Mouse (Mus musculus) lung, embryonic 16.5 days (tissue): ENCODE measurements around the gene Cldn7. TPM values are rescaled to one million over a fixed set of nuclear protein-coding genes. Genes with fewer than 3 reads are reported as not detected.

Experiments used
- ATAC-seq: fragments of 200-750 bp; cut with Nextera tagmentation; 2 replicates; pipeline ENCODE4 v1.8.0; 2017; ENCODE audit warnings: low read depth, mild to moderate bottlenecking, moderate library complexity
- H3K27ac ChIP-seq: fragments of 300-500 bp; sonication (generic); 2 replicates; pipeline ENCODE4 v1.5.1; 2014; ENCODE audit warnings: mild to moderate bottlenecking, control low read depth, low read length
- H3K27me3 ChIP-seq: fragments of 300-500 bp; sonication (generic); 2 replicates; pipeline ENCODE4 v1.6.1; 2014; ENCODE audit warnings: low read depth, low read length, mixed read lengths; ENCODE audit not compliant: control insufficient read depth, insufficient read depth
- H3K36me3 ChIP-seq: fragments of 300-500 bp; sonication (generic); 2 replicates; pipeline ENCODE4 v1.6.1; 2014; ENCODE audit warnings: low read length; ENCODE audit not compliant: control insufficient read depth, insufficient read depth
- H3K4me1 ChIP-seq: fragments of 300-500 bp; sonication (generic); replicated peaks from 2 replicates; pipeline ENCODE4 v1.6.1; 2014; ENCODE audit warnings: low read length, mixed read lengths; ENCODE audit not compliant: control insufficient read depth, insufficient read depth
- H3K4me2 ChIP-seq: fragments of 300-500 bp; sonication (generic); 2 replicates; pipeline ENCODE4 v1.6.1; 2014; ENCODE audit warnings: low read depth, low read length, control low read depth
- H3K4me3 ChIP-seq: fragments of 300-500 bp; sonication (generic); 2 replicates; pipeline ENCODE4 v1.5.1; 2014; ENCODE audit warnings: mild to moderate bottlenecking, low read length, control low read depth
- H3K9ac ChIP-seq: fragments of 300-500 bp; sonication (generic); 2 replicates; pipeline ENCODE4 v1.6.1; 2014; ENCODE audit warnings: low read length, control low read depth
- H3K9me3 ChIP-seq: fragments of 300-500 bp; sonication (generic); 2 replicates; pipeline ENCODE4 v1.6.1; 2016; ENCODE audit warnings: low read length; ENCODE audit not compliant: control insufficient read depth
- WGBS: fragments of 180-500 bp; shearing (Covaris S2); extraction: QIAGEN DNeasy Blood & Tissue Kit; methylation state at CpG from one replicate; pipeline ENCODE4 v1.1.7; 2014; 5-methylcytosine and 5-hydroxymethylcytosine counted together
- polyA plus RNA-seq: library from polyadenylated mRNA; unstranded; fragments of >200 nt; fragmentation: Nextera tagmentation; extraction: Ambion mirVana; gene quantifications from 2 replicates; pipeline ENCODE4 v1.2.1, GENCODE M21; 2015

Gene Cldn7
- polyA plus RNA-seq, 1 experiment from 2014 or later = 172 TPM

DNA sequence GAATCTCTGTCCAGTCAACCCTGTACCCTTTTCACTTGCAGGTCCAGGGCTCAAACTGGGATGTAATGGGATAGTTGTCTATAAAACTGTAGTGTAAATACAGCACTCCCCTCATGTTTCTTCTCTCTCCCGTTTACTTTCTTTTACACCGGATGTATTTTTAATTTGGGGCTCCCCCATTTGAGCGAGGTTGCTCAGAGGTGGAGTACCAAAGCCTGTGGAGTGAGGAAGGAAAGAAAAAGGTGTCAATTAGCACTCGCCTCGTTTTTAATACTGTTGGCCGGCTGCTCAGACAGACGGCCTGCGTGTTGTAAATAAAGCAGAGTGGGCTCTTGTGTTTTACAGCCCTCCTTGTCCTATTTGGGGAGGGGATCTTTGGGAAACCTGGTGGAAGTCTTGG lies 35.1 kb downstream of the Cldn7 start:
- 78% methylated on average over 8 of the region's 8 CpGs for WGBS
- Histone ChIP-seq H3K4me2 (no peak overlapping the region), H3K4me3 (no peak overlapping the region), H3K9ac (no peak overlapping the region), H3K27me3 (no peaks in the 10 kb centered on the region), H3K36me3 (peaks cover 23% of the 10 kb centered on the region), H3K27ac (peak overlapping the region; percentile 51), H3K4me1 (peaks cover 28% of the 10 kb centered on the region), H3K9me3 (no peaks in the 10 kb centered on the region)
- no peak for ATAC-seq

DNA sequence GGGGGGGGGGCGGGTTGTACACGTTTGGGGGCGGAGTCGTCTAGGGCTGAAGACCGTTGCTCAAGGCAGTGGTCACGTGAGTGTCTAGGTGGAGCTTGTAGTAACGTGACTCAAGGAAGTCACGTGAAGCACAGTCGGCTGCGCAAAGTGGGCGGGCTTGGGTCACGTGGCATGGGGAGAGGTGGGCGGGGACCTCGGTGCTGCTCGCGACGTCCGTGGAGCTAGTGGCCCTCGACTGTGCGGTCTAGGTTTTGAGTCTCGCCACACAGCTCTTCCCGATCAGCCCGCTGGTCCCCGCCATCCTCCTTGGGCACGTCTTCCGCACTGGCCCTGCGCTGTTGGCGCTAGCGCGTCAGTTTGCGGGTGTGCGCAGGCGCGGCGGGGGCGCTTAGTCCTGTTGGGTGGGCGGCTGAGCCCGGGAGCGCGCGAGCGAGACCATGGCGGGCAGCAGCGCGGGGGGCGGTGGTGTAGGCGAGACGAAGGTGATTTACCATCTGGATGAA lies 35.9 kb downstream of the Cldn7 start, which contains the start of gene Dvl2:
Dvl2 (plus strand) TSS at position 200 of the 503 bp plus-strand sequence.
- peaks cover 28% of the 10 kb centered on the region for H3K4me1 ChIP-seq
- H3K27me3 ChIP-seq = no peaks in the 10 kb centered on the region
- peak within 1 kb of the TSS; percentile 94 for H3K27ac ChIP-seq
- H3K9me3 ChIP-seq = no peaks in the 10 kb centered on the region
- peak within 1 kb of the TSS; percentile 77 for H3K4me3 ChIP-seq
- peak; percentile 60 for ATAC-seq
- H3K36me3 ChIP-seq = peaks cover 23% of the 10 kb centered on the region
- WGBS = under 1% methylated on average over 47 of the region's 48 CpGs
- peak within 1 kb of the TSS; percentile 61 for H3K4me2 ChIP-seq
- H3K9ac ChIP-seq = peak within 1 kb of the TSS; percentile 84

DNA sequence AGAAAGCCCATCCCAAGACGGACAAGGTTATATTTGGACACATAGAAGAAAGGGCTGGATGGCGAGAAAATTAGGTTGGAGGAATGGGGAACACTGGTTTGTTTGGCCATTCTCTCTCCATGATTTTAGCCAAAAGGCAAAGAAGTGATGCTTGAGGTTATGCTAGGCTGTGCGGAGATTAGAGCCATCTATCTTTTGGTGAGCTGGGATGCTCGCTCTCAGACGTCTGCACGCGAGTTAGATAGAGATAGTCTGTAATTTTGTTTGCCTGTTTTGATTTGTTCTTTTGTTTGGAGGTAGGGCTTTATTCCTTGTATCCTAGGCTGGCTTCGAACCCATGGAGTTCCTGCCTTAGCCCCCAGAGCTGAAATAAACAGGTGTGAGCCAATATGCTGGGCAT lies 36.6 kb downstream of the Cldn7 start:
- no peaks in the 10 kb centered on the region for H3K27me3 ChIP-seq
- no peaks in the 10 kb centered on the region for H3K9me3 ChIP-seq
- ATAC-seq = no peak
- peak overlapping the region; percentile 77 for H3K4me3 ChIP-seq
- 4% methylated on average over 8 of the region's 8 CpGs for WGBS
- peaks cover 29% of the 10 kb centered on the region for H3K36me3 ChIP-seq
- H3K4me2 ChIP-seq = peak overlapping the region; percentile 61
- H3K9ac ChIP-seq = peak overlapping the region; percentile 84
- H3K4me1 ChIP-seq = peaks cover 28% of the 10 kb centered on the region
- peak overlapping the region; percentile 94 for H3K27ac ChIP-seq

DNA sequence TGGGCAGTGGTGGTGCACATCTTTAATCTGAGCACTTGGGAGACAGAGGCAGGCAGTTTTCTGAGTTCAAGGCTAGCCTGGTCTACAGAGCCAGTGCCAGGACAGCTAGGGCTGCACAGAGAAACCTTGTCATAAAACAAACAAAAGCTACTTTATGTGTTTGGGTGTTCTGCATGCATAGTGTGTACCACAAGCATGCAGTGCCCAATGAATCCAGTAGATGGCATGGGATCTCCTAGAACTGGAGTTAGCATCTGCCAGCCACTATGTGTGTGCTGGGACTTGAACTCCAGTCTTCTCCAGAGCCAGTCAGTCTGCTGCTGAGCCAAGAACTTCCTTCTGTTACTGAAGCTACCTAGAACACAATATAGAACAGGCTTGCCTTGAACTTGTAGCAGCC lies 37.3 kb downstream of the Cldn7 start:
- ATAC-seq = no peak
- Histone ChIP-seq H3K4me1 (peaks cover 28% of the 10 kb centered on the region), H3K4me3 (peak overlapping the region; percentile 77), H3K9ac (peak overlapping the region; percentile 84; the same call in 1 of the 2 replicates), H3K36me3 (peaks cover 35% of the 10 kb centered on the region), H3K27me3 (no peaks in the 10 kb centered on the region), H3K27ac (no peak overlapping the region), H3K4me2 (peak overlapping the region; percentile 61), H3K9me3 (no peaks in the 10 kb centered on the region)

DNA sequence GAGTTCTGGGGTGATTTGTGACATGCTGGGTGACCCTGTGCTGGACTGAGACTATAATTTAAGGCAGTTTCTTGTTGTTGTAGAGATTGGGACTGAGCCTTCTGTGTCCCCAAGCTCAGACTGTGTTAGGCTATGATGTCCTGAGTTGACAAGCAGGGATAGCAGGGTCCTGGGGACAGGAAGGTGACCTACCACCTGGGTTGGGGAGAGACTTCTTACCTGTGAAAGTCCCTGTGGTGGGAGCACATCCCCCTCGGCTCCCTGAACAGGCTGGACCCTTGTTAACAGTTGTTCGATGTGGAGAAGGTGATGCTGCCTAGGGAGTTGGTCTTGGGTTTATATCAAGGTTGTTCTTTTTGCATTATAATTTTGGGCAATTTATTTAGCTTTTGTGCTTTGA lies 37.9 kb downstream of the Cldn7 start:
- ATAC-seq = no peak
- no peak overlapping the region; the same call in 1 of the 2 replicates for H3K4me3 ChIP-seq
- H3K4me2 ChIP-seq = peak overlapping the region; percentile 61
- H3K9me3 ChIP-seq = no peaks in the 10 kb centered on the region
- peaks cover 41% of the 10 kb centered on the region for H3K36me3 ChIP-seq
- H3K27me3 ChIP-seq = no peaks in the 10 kb centered on the region
- H3K27ac ChIP-seq = no peak overlapping the region
- H3K4me1 ChIP-seq = peaks cover 26% of the 10 kb centered on the region
- H3K9ac ChIP-seq = no peak overlapping the region
- WGBS = 81% methylated on average over 2 of the region's 2 CpGs

DNA sequence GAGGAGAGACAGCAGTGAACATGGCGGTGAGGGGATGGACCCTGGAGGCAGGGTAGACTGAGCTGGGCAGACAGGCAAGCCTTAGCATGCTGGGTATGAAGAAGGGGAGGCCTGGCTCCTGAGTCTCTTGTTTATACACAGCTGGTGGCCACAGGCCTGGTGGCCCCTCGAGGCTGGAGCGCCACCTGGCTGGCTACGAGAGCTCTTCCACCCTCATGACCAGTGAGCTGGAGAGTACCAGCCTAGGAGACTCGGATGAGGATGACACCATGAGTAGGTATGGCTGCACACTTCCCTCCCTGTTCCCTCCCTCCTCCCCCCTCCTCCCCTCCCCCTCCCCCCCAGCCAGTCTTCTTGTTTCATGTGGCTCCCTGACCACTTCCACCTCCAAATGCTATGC lies 40.9 kb downstream of the Cldn7 start:
- Histone ChIP-seq H3K9me3 (no peaks in the 10 kb centered on the region), H3K36me3 (peaks cover 46% of the 10 kb centered on the region), H3K27ac (no peak overlapping the region), H3K4me2 (no peak overlapping the region), H3K27me3 (no peaks in the 10 kb centered on the region), H3K4me3 (no peak overlapping the region), H3K4me1 (peaks cover 15% of the 10 kb centered on the region), H3K9ac (no peak overlapping the region)
- no peak for ATAC-seq
- 62% methylated on average over 5 of the region's 5 CpGs for WGBS

DNA sequence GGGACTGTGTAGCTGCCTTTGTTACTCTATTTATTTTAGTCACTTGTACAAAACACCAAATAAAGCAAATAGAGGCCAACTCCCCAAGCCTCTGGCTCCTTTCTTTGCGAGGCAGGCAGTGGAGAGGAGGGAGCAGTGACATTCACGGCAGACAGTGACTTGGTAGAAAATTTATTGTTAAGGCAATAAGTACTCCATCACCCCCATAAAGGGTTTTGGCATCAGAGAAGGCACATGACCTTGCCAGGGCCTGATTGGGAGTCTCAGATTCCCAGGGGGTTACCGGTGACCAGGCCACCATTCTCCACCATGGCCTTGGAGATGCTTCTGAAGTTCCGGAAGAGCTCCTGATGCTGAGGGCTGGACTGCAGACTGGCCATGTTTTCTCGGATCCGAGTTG lies 45.5 kb downstream of the Cldn7 start:
- H3K4me3 ChIP-seq = no peak overlapping the region
- no peaks in the 10 kb centered on the region for H3K9me3 ChIP-seq
- H3K9ac ChIP-seq = no peak overlapping the region
- H3K4me2 ChIP-seq = no peak overlapping the region
- H3K27me3 ChIP-seq = no peaks in the 10 kb centered on the region
- H3K4me1 ChIP-seq = peaks cover 9% of the 10 kb centered on the region
- peaks cover 68% of the 10 kb centered on the region for H3K36me3 ChIP-seq
- WGBS = 81% methylated on average over 6 of the region's 6 CpGs
- no peak overlapping the region for H3K27ac ChIP-seq
- ATAC-seq = no peak

DNA sequence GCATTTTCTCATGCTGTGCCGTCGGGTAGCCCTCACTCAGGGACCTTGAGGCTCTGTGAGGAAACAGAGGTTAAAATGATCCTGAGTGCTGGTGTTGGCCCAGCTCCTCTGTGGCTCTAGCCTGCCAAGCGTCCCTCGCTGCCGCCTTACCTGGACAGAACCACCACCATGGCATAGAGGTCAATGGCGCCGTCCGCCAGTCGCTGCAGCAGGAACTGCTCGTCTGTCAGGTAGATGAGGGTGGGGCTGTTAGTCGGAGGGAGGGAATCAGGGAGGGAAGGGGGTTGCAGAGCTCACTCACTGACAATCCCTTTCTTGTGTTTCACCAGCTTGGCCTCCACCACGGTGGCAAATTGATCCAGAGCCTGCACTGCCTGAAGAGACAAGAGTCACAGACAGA lies 46.0 kb downstream of the Cldn7 start:
- no peak overlapping the region for H3K27ac ChIP-seq
- WGBS = 81% methylated on average over 12 of the region's 12 CpGs
- no peak overlapping the region for H3K4me3 ChIP-seq
- no peak overlapping the region for H3K9ac ChIP-seq
- no peak overlapping the region for H3K4me2 ChIP-seq
- ATAC-seq = no peak
- H3K36me3 ChIP-seq = peaks cover 65% of the 10 kb centered on the region
- H3K27me3 ChIP-seq = no peaks in the 10 kb centered on the region
- H3K4me1 ChIP-seq = peaks cover 9% of the 10 kb centered on the region
- no peaks in the 10 kb centered on the region for H3K9me3 ChIP-seq

DNA sequence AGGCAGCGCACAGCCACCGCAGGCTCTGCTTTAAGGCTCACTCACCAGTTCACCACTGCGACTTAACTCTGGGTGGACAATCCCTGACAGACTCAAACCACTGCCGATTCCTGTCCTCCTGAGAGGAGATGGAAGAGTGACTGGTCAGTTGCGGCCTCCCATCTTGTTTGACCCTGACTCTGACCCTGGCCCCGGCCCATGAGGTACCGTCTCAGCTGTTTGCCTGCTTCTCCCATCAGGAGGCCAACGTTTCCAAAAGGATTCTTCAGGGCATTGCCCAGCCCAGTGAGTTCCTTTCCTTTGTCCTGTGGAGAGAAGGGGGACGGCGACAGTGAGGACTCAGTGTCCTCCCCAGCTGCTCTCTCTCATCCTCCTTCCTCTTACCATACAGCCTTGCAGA lies 46.4 kb downstream of the Cldn7 start:
- Histone ChIP-seq H3K4me3 (no peak overlapping the region), H3K36me3 (peaks cover 62% of the 10 kb centered on the region), H3K27ac (no peak overlapping the region), H3K27me3 (no peaks in the 10 kb centered on the region), H3K9me3 (no peaks in the 10 kb centered on the region), H3K4me1 (peaks cover 9% of the 10 kb centered on the region), H3K4me2 (no peak overlapping the region), H3K9ac (no peak overlapping the region)
- WGBS = 85% methylated on average over 10 of the region's 10 CpGs
- no peak for ATAC-seq

DNA sequence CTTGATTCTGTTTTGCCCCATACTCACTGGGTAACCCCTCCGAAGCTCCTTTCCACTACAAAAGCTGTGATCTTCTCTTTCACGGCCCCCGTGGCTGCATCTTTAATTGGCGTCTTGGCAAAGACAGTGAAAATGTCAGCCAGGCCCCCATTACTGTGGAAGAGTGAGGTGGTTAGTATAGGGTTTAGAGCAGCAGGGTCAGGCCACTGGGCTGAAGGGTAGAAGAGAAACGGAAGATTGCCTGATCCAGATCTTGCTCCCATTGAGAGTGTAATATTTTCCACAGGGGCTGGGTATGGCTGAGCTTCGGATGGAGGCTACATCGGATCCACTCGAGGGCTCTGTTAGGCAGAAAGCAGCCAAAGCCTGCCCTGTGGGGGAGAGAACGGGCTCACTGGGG lies 48.4 kb downstream of the Cldn7 start:
- Histone ChIP-seq H3K36me3 (peaks cover 44% of the 10 kb centered on the region), H3K9ac (no peak overlapping the region), H3K4me1 (peaks cover 16% of the 10 kb centered on the region), H3K4me2 (no peak overlapping the region), H3K27ac (no peak overlapping the region), H3K27me3 (no peaks in the 10 kb centered on the region), H3K4me3 (no peak overlapping the region), H3K9me3 (no peaks in the 10 kb centered on the region)
- WGBS = 77% methylated on average over 9 of the region's 9 CpGs
- no peak for ATAC-seq
